Mouse (Mus musculus) MEL (cell line): ENCODE results near the gene Caap1. TPM values are rescaled to one million over a fixed set of nuclear protein-coding genes. Genes with fewer than 3 reads are reported as not detected.

Experiments
- DNase-seq: peaks from one replicate; pipeline ENCODE4 v3.0.0; 2011; ENCODE audit warnings: low read depth, low spot score
- H3K27ac ChIP-seq: 2 replicates; pipeline ENCODE4 v1.5.1; 2012; ENCODE audit warnings: low read depth, mild to moderate bottlenecking, control low read depth, low read length, moderate library complexity; ENCODE audit not compliant: control insufficient read depth
- H3K27me3 ChIP-seq, 2 experiments: fragments of 150-350 bp in 1 of 2; sonication (generic) in 1 of 2; 2 replicates each; pipeline ENCODE4 v1.6.1; 2012; ENCODE audit warnings: low read length in 2 of 2, mild to moderate bottlenecking in 2 of 2, improper control_type of control experiment in 1 of 2, moderate library complexity in 1 of 2; ENCODE audit not compliant: insufficient read depth in 2 of 2, control insufficient read depth in 1 of 2
- H3K36me3 ChIP-seq, 2 experiments: 2 replicates each; pipeline ENCODE4 v1.6.1; 2012 to 2014; ENCODE audit warnings: low read length in 2 of 2, improper control_type of control experiment in 1 of 2, inconsistent platforms in 1 of 2, mild to moderate bottlenecking in 1 of 2; ENCODE audit not compliant: insufficient read depth in 2 of 2, control insufficient read depth in 1 of 2
- H3K4me1 ChIP-seq, 2 experiments: fragments of 150-350 bp in 1 of 2; sonication (generic) in 1 of 2; 2 replicates each; pipeline ENCODE4 v1.6.1; 2012; ENCODE audit warnings: low read length in 2 of 2, improper control_type of control experiment in 1 of 2, mild to moderate bottlenecking in 1 of 2; ENCODE audit not compliant: insufficient read depth in 2 of 2, control insufficient read depth in 1 of 2
- H3K4me3 ChIP-seq, 2 experiments: fragments of 150-350 bp in 1 of 2; sonication (generic) in 1 of 2; 2 replicates each; pipeline ENCODE4 v1.5.1; 2012; ENCODE audit warnings: low read depth in 2 of 2, low read length in 2 of 2, mild to moderate bottlenecking in 2 of 2, moderate library complexity in 2 of 2, control low read depth in 1 of 2, improper control_type of control experiment in 1 of 2; ENCODE audit not compliant: control insufficient read depth in 1 of 2, insufficient read depth in 1 of 2
- H3K79me2 ChIP-seq: 2 replicates; pipeline ENCODE4 v1.6.1; 2012; ENCODE audit warnings: mild to moderate bottlenecking, low read length, moderate library complexity; ENCODE audit not compliant: control insufficient read depth, poor library complexity, insufficient read depth
- H3K9ac ChIP-seq: 2 replicates; pipeline ENCODE4 v1.6.1; 2012; ENCODE audit warnings: low read depth, mild to moderate bottlenecking, control low read depth, low read length, moderate library complexity; ENCODE audit not compliant: control insufficient read depth, poor library complexity, severe bottlenecking
- H3K9me3 ChIP-seq: fragments of 150-350 bp; sonication (generic); replicated peaks from 2 replicates; pipeline ENCODE4 v1.6.1; 2012; ENCODE audit warnings: mild to moderate bottlenecking, low read length, improper control_type of control experiment, moderate library complexity; ENCODE audit not compliant: insufficient read depth
- CHD1 ChIP-seq: IDR thresholded peaks from 2 replicates; pipeline ENCODE4 v1.6.1; 2012; ENCODE audit warnings: low read depth, mild to moderate bottlenecking, inconsistent platforms, low read length, improper control_type of control experiment
- CTCF ChIP-seq, 3 experiments: IDR thresholded peaks in 2 of 3; conservative IDR thresholded peaks in 1 of 3; 2 replicates each; pipeline ENCODE4 v1.5.1; 2011 to 2012; ENCODE audit warnings: low read length in 3 of 3, low read depth in 2 of 3, mild to moderate bottlenecking in 2 of 3, improper control_type of control experiment in 1 of 3, inconsistent platforms in 1 of 3, mixed read lengths in 1 of 3, moderate library complexity in 1 of 3; ENCODE audit not compliant: control insufficient read depth in 1 of 3, insufficient read depth in 1 of 3, poor library complexity in 1 of 3, severe bottlenecking in 1 of 3
- ELF1 ChIP-seq: IDR thresholded peaks from 2 replicates; pipeline ENCODE4 v1.6.1; 2014; ENCODE audit warnings: low read depth, mild to moderate bottlenecking, inconsistent platforms, low read length, improper control_type of control experiment, moderate library complexity
- HCFC1 ChIP-seq: IDR thresholded peaks from 2 replicates; pipeline ENCODE4 v1.6.1; 2012; ENCODE audit warnings: low read depth, mild to moderate bottlenecking, inconsistent platforms, low read length, improper control_type of control experiment, moderate library complexity
- KAT2A ChIP-seq: conservative IDR thresholded peaks from 2 replicates; pipeline ENCODE4 v1.6.1; 2012; ENCODE audit warnings: low read depth, low read length, improper control_type of control experiment, inconsistent platforms
- MAFK ChIP-seq: IDR thresholded peaks from 2 replicates; pipeline ENCODE4 v1.6.1; 2011; ENCODE audit warnings: low read depth, mild to moderate bottlenecking, low read length, improper control_type of control experiment, borderline replicate concordance
- MAX ChIP-seq: IDR thresholded peaks from 2 replicates; pipeline ENCODE4 v1.6.1; 2011; ENCODE audit warnings: low read length, improper control_type of control experiment
- MYB ChIP-seq: IDR thresholded peaks from 2 replicates; pipeline ENCODE4 v1.6.1; 2011; ENCODE audit warnings: mild to moderate bottlenecking, low read depth, low read length, improper control_type of control experiment
- POLR2A ChIP-seq, 2 experiments: IDR thresholded peaks; 2 replicates each; pipeline ENCODE4 v1.6.1; 2011 to 2012; ENCODE audit warnings: low read length in 2 of 2, mild to moderate bottlenecking in 2 of 2, control low read depth in 1 of 2, improper control_type of control experiment in 1 of 2, low read depth in 1 of 2, moderate library complexity in 1 of 2; ENCODE audit not compliant: control insufficient read depth in 1 of 2, insufficient read depth in 1 of 2, poor library complexity in 1 of 2
- RAD21 ChIP-seq: IDR thresholded peaks from 2 replicates; pipeline ENCODE4 v1.6.1; 2011; ENCODE audit warnings: mild to moderate bottlenecking, low read depth, low read length, improper control_type of control experiment
- RCOR1 ChIP-seq: IDR thresholded peaks from 2 replicates; pipeline ENCODE4 v1.6.1; 2012; ENCODE audit warnings: low read depth, mild to moderate bottlenecking, inconsistent platforms, low read length, improper control_type of control experiment
- SMC3 ChIP-seq: IDR thresholded peaks from 2 replicates; pipeline ENCODE4 v1.6.1; 2011; ENCODE audit warnings: low read depth, low read length, improper control_type of control experiment
- TBP ChIP-seq: IDR thresholded peaks from 2 replicates; pipeline ENCODE4 v1.8.0; 2011; ENCODE audit warnings: low read depth, low read length, improper control_type of control experiment
- ZNF384 ChIP-seq: IDR thresholded peaks from 2 replicates; pipeline ENCODE4 v1.6.1; 2012; ENCODE audit warnings: low read depth, mild to moderate bottlenecking, inconsistent platforms, low read length, improper control_type of control experiment
- polyA plus RNA-seq, 2 experiments: library from polyadenylated mRNA; stranded (reverse) in 1 of 2; unstranded in 1 of 2; fragments of >175 nt in 1 of 2; fragments of >200 nt in 1 of 2; gene quantifications; 2 replicates each; pipeline versions ENCODE4 v1.2.1 to v1.2.4; 2012; ENCODE audit warnings: low replicate concordance in 2 of 2, low read depth in 1 of 2; ENCODE audit not compliant: insufficient read length in 2 of 2, insufficient read depth in 1 of 2, missing spikeins in 1 of 2
- total RNA-seq: library from RNA; depleted of rRNA; stranded (reverse); fragments of 300-350 nt; gene quantifications from 2 replicates; pipeline ENCODE4 v1.2.3, GENCODE M21; 2012

The Caap1 gene
- total and polyA plus RNA-seq, 3 experiments, result 12.8 to 13.9 TPM; not detected in 1

DNA sequence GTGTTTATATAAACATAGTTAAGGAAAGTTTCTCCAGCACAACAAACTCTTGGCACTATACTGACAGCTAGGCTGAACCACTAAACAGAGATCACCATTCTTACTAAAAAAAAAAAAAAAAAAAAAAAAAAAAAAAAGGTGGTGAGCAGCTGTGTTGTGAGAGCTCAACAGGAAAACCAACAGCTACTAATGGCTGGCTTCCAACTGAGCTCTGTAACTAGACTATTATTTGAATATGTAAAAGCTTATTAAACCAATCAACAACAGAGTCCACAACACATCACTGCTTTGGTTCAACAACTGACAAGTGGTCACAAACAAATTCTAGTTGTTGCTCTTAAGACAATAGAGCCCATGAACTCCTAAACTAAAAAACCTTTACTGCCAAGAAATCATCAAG is 23.4 kb downstream of the Caap1 start:
- Histone ChIP-seq H3K9me3 (no peaks in the 10 kb centered on the region), H3K79me2 (no peaks in the 10 kb centered on the region; the same call in 1 of the 2 replicates), H3K27ac (no peak overlapping the region), H3K27me3 (no peaks in the 10 kb centered on the region), H3K4me1 (no peaks in the 10 kb centered on the region; a peak in 1 of 4 replicates), H3K9ac (no peak overlapping the region), H3K4me3 (no peak overlapping the region), H3K36me3 (peaks cover 2 to 5% of the 10 kb centered on the region in 2 experiments)
- TF ChIP-seq ZNF384, result peak; percentile 86
- no peak for TF ChIP-seq TBP
- no peak for DNase-seq

DNA sequence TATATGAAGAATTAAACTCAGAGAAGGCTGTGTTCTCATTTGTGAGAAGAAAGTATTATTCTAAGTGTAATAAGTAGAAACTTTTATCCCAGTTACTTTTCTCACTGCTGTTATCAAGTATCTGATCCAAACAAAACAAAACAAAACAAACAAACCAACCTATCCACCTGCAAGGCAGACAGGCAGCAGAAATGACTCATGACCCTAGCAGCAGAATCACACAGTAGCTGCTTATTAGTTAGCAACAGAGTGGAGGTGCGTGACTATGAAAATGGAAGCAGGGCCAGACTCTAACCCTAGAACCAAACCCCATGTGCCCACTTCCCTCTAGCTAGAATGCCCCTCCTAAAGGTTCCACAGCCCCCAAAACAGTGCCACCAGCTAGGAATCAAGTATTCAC is 27.1 kb downstream of the Caap1 start:
- Histone ChIP-seq H3K9ac (no peak overlapping the region), H3K79me2 (no peaks in the 10 kb centered on the region; the same call in 1 of the 2 replicates), H3K36me3 (peaks cover 6 to 8% of the 10 kb centered on the region in 2 experiments), H3K4me1 (peaks cover 0 to 2% of the 10 kb centered on the region in 2 experiments; a peak in 2 of 4 replicates), H3K27me3 (no peaks in the 10 kb centered on the region), H3K9me3 (no peaks in the 10 kb centered on the region), H3K4me3 (no peak overlapping the region), H3K27ac (no peak overlapping the region)
- no peak for TF ChIP-seq RCOR1
- DNase-seq, result no peak

DNA sequence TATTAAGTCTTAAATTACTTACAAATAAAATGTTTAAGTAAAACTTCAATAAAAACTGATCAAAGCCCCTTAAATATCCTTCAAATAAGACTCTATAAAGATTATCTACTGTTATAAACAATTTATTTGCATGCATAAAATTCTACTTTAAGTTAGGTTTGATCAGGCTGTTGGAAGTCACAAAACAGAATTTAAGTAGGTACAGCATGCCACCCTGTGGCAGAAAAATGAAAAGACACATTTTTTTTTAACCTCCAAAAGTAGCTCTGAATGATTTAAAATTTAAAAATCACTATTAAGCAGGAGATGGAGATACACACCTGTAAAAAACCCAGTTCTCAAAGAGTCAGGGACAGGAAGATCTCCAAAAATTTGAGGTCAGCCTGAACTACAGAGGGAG is 33.3 kb downstream of the Caap1 start:
- no peak for TF ChIP-seq HCFC1
- peak; percentile 73 for TF ChIP-seq RAD21
- TF ChIP-seq SMC3, result peak; percentile 56
- TF ChIP-seq RCOR1, result no peak
- TF ChIP-seq CTCF (IDR thresholded peaks at IDR 0.05 in 2 of 3, conservative IDR thresholded peaks at IDR 0.05 in 1 of 3; ENCODE audit: control insufficient read depth in 1 of 3, insufficient read depth in 1 of 3, low read depth in 2 of 3, low read length in 3 of 3, poor library complexity in 1 of 3, severe bottlenecking in 1 of 3), result peak in 1 of 3 experiments; percentile 63; a peak in 2 of 6 replicates
- TF ChIP-seq CHD1, result no peak
- TF ChIP-seq MAX, result no peak
- TF ChIP-seq ELF1, result no peak
- TF ChIP-seq MAFK, result no peak
- no peak for TF ChIP-seq POLR2A (IDR thresholded peaks at IDR 0.05; ENCODE audit: control insufficient read depth in 1 of 2, insufficient read depth in 1 of 2, low read depth in 1 of 2, low read length in 2 of 2, poor library complexity in 1 of 2)
- TF ChIP-seq MYB, result no peak
- TF ChIP-seq KAT2A, result no peak
- peak; percentile 80 for TF ChIP-seq ZNF384
- DNase-seq, result peak; percentile 54

More for the DNA sequence above, 33.3 kb downstream of the Caap1 start:
- peaks cover 2 to 6% of the 10 kb centered on the region in 2 experiments for H3K36me3 ChIP-seq
- H3K27me3 ChIP-seq, result no peaks in the 10 kb centered on the region
- peaks cover 0 to 2% of the 10 kb centered on the region in 2 experiments; a peak in 1 of 4 replicates for H3K4me1 ChIP-seq
- H3K79me2 ChIP-seq, result no peaks in the 10 kb centered on the region
- H3K9me3 ChIP-seq, result no peaks in the 10 kb centered on the region
- no peak overlapping the region for H3K4me3 ChIP-seq
- no peak overlapping the region for H3K27ac ChIP-seq
- no peak overlapping the region for H3K9ac ChIP-seq
